Mouse (Mus musculus): ENCODE data around the gene Zswim8. TPM values are rescaled to one million over a fixed set of nuclear protein-coding genes. Genes with fewer than 3 reads are reported as not detected.

Gene Zswim8
- polyA plus RNA-seq, 1 experiment from 2014 or later = 13.6 TPM

DNA sequence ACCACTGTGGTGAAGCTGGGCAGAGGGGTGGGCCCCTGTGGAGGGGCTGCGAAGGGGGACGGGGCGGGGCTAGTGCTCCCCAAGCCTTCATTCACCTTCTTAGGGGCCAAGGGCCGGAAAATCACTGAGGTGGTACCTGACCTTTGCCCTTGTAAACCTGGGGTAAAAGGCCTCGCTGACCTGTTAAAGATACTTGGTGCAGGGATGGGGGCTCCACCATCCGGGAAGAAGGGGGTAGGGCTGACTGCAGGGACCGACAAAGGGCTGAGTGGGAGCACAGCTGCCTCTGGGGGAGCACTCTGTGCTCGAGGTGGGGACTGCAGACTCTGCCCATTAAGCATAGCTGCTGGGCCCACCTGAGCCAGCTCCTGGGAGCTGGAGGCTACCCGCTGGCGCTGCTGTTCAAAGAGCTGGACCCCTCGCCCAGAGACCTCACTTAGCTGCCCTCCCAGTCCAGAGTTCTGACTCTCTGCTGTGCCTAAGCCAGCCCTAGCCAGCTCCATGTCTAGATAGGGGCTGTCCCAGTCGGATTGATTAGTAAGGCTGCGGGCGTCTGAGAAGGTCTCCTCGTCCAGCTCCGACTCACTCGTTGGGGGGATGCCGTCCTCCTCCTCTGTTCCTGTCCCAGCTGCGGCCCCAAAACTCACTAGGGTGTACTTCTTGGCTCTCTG, 45.6 kb upstream of the Zswim8 start:
- H3K36me3 ChIP-seq (ENCODE audit: control insufficient read depth, insufficient read depth, low read length) = no peaks in the 10 kb centered on the region
- no peaks in the 10 kb centered on the region for H3K4me1 ChIP-seq (replicated peaks; ENCODE audit: control insufficient read depth, insufficient read depth)
- H3K27me3 ChIP-seq (ENCODE audit: control insufficient read depth, insufficient read depth, low read length) = no peaks in the 10 kb centered on the region
- 23% methylated on average over 19 of the region's 19 CpGs for WGBS
- peak overlapping the region; percentile 72 for H3K9ac ChIP-seq (ENCODE audit: low read length)
- TF ChIP-seq EP300 (optimal IDR thresholded peaks at IDR 0.05) (no peak), CTCF (IDR thresholded peaks at IDR 0.05; ENCODE audit: low read depth) (no peak)
- H3K4me3 ChIP-seq (ENCODE audit: low read depth, low read length) = peak overlapping the region; percentile 65
- peak; percentile 18; the same call in 1 of the 2 replicates for ATAC-seq (ENCODE audit: low FRiP score, low TSS enrichment)
- H3K9me3 ChIP-seq (ENCODE audit: control insufficient read depth, low read length) = no peaks in the 10 kb centered on the region
- H3K27ac ChIP-seq (replicated peaks) = peak overlapping the region; percentile 91
- peak overlapping the region; percentile 95 for H3K4me2 ChIP-seq (replicated peaks; ENCODE audit: low read depth)
- DNase-seq (ENCODE audit: low spot score) = no peak

DNA sequence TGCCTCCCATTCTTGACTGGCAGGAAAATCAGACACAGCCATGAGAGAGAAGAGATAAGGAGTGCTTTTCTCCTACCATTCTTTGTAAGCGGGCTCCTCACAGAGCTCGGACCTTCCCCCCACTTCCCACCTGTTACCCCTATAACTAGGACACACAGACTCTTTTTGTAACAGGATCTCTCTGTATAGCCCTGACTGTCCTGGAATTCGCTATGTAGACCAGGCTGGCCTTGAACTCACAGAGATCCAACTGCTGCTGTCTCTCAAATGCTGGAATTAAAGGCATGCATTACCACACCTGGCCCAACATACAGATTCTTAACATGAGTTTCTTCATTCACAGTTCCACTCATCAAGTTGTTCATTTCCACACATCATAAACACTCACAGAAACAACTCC, 44.6 kb upstream of the Zswim8 start:
- Histone ChIP-seq H3K4me1 (replicated peaks; ENCODE audit: control insufficient read depth, insufficient read depth) (no peaks in the 10 kb centered on the region), H3K27ac (replicated peaks) (no peak overlapping the region), H3K9ac (ENCODE audit: low read length) (no peak overlapping the region), H3K4me2 (replicated peaks; ENCODE audit: low read depth) (no peak overlapping the region), H3K36me3 (ENCODE audit: control insufficient read depth, insufficient read depth, low read length) (no peaks in the 10 kb centered on the region), H3K4me3 (ENCODE audit: low read depth, low read length) (no peak overlapping the region), H3K27me3 (ENCODE audit: control insufficient read depth, insufficient read depth, low read length) (no peaks in the 10 kb centered on the region), H3K9me3 (ENCODE audit: control insufficient read depth, low read length) (no peaks in the 10 kb centered on the region)
- no peak for TF ChIP-seq EP300 (optimal IDR thresholded peaks at IDR 0.05)
- TF ChIP-seq CTCF (IDR thresholded peaks at IDR 0.05; ENCODE audit: low read depth) = no peak
- DNase-seq (ENCODE audit: low spot score) (no peak), ATAC-seq (ENCODE audit: low FRiP score, low TSS enrichment) (no peak)
- WGBS = 88% methylated on average over 3 of the region's 3 CpGs

DNA sequence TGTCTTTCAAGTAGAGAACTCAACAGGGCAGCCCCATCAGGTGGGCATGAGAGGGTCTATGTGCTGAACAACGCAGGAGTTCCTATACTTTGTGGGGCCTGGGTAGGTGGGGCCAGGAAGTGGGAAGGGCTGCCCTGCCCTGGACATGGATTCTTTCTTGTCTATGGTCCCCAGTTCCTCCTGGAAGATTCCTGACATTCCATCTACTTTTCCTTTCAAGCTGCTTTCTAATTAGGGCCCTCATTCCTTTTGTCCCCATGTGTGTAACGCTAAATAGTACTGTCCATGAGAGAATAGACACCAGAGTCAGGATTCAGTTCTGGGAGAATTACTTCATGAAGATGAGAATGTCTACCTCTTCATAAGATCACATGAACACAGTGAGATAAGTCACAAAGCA, 43.8 kb upstream of the Zswim8 start:
- Histone ChIP-seq H3K27ac (replicated peaks) (no peak overlapping the region), H3K4me3 (ENCODE audit: low read depth, low read length) (no peak overlapping the region), H3K9me3 (ENCODE audit: control insufficient read depth, low read length) (no peaks in the 10 kb centered on the region), H3K9ac (ENCODE audit: low read length) (no peak overlapping the region), H3K27me3 (ENCODE audit: control insufficient read depth, insufficient read depth, low read length) (no peaks in the 10 kb centered on the region), H3K4me1 (replicated peaks; ENCODE audit: control insufficient read depth, insufficient read depth) (no peaks in the 10 kb centered on the region), H3K4me2 (replicated peaks; ENCODE audit: low read depth) (no peak overlapping the region), H3K36me3 (ENCODE audit: control insufficient read depth, insufficient read depth, low read length) (no peaks in the 10 kb centered on the region)
- no peak for TF ChIP-seq CTCF (IDR thresholded peaks at IDR 0.05; ENCODE audit: low read depth)
- TF ChIP-seq EP300 (optimal IDR thresholded peaks at IDR 0.05) = no peak
- ATAC-seq (ENCODE audit: low FRiP score, low TSS enrichment) (no peak), DNase-seq (ENCODE audit: low spot score) (no peak)
- WGBS = 65% methylated on average over 2 of the region's 2 CpGs

DNA sequence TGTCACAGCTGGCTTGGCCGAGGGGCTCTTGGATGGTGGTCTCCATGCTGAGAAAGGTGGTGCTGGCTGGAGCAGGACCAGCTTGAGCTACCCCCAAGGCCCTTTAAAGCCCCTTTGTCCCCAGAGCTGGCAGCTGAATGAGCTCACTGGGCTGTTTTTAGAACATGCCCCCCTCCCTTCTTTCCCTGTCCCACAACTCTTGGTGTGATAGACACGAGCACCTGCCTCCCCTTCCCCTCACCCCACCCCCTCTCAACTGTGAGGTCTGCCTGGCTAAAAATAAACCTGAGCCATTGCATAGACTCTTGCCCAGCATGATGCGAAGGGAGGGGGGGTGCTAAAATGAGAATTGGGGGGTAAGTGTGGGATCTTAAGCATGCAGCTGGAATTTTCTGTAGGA, 42.9 kb upstream of the Zswim8 start:
- no peaks in the 10 kb centered on the region for H3K27me3 ChIP-seq (ENCODE audit: control insufficient read depth, insufficient read depth, low read length)
- TF ChIP-seq EP300 (optimal IDR thresholded peaks at IDR 0.05) = no peak
- TF ChIP-seq CTCF (IDR thresholded peaks at IDR 0.05; ENCODE audit: low read depth) = no peak
- 44% methylated on average over 3 of the region's 3 CpGs for WGBS
- no peaks in the 10 kb centered on the region for H3K4me1 ChIP-seq (replicated peaks; ENCODE audit: control insufficient read depth, insufficient read depth)
- ATAC-seq (ENCODE audit: low FRiP score, low TSS enrichment) (no peak), DNase-seq (ENCODE audit: low spot score) (no peak)
- H3K27ac ChIP-seq (replicated peaks) = no peak overlapping the region
- no peak overlapping the region for H3K4me2 ChIP-seq (replicated peaks; ENCODE audit: low read depth)
- H3K4me3 ChIP-seq (ENCODE audit: low read depth, low read length) = no peak overlapping the region
- H3K9ac ChIP-seq (ENCODE audit: low read length) = no peak overlapping the region
- no peaks in the 10 kb centered on the region for H3K9me3 ChIP-seq (ENCODE audit: control insufficient read depth, low read length)
- H3K36me3 ChIP-seq (ENCODE audit: control insufficient read depth, insufficient read depth, low read length) = no peaks in the 10 kb centered on the region

DNA sequence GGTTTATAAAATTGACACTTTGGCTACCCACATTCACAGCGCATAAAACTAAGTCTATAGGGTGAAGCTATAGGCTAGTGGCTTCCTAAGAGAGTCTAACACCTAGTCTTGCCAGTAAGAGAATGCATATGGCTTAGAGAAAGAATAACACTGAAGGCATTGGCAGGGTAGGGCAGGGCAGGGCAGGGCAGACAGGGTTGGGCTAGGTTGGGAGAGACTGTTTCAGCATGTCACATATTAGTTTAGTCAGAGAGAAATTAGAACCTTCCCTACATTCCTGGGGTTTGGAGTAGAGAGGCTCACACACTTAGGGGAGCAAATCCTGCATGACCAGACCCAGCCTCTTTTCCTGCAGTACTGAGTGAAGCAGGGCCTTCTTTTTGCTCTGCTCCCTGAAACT, 39.9 kb upstream of the Zswim8 start:
- H3K27ac ChIP-seq (replicated peaks) = peak overlapping the region; percentile 75
- H3K9ac ChIP-seq (ENCODE audit: low read length) = no peak overlapping the region
- H3K27me3 ChIP-seq (ENCODE audit: control insufficient read depth, insufficient read depth, low read length) = no peaks in the 10 kb centered on the region
- no peak overlapping the region for H3K4me3 ChIP-seq (ENCODE audit: low read depth, low read length)
- no peak overlapping the region for H3K4me2 ChIP-seq (replicated peaks; ENCODE audit: low read depth)
- ATAC-seq (ENCODE audit: low FRiP score, low TSS enrichment) (peak; percentile 76), DNase-seq (ENCODE audit: low spot score) (no peak)
- 45% methylated on average over 1 of the region's 1 CpGs for whole genome bisulfite sequencing
- no peaks in the 10 kb centered on the region for H3K4me1 ChIP-seq (replicated peaks; ENCODE audit: control insufficient read depth, insufficient read depth)
- TF ChIP-seq EP300 (optimal IDR thresholded peaks at IDR 0.05) (no peak), CTCF (IDR thresholded peaks at IDR 0.05; ENCODE audit: low read depth) (no peak)
- H3K9me3 ChIP-seq (ENCODE audit: control insufficient read depth, low read length) = no peaks in the 10 kb centered on the region
- H3K36me3 ChIP-seq (ENCODE audit: control insufficient read depth, insufficient read depth, low read length) = no peaks in the 10 kb centered on the region

DNA sequence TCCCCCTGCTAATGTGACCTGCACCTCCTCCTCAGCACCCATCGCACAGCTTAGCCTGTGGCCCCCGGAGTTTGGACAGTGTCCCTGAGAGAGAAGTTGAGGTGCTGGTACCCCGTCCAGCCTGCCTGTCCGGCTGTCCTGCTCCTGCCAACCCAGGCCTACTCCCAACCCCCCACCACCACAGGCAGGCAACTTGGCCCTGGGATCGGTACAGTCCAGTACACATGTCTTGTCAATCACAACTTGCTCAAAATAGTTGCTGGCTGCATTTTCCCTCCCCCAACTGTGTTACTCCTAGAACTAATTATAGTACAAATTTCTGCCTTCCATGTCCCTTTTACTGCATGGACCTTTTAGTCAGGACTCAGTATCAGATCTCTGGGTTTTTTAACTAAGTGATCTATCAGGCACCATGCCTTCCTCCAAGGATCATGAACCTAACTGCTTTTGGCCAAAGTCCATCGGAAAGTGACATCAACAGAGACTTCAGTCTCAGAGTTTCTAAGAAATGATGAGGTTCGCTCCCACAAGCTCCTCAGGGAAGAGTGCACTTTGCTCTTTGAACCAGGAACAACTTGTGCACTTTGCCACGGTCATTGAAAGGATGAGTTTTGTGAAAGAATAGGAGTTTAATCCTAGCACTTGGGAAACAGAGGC, 39.1 kb upstream of the Zswim8 start, which contains the start of gene Synpo2l:
Gene Synpo2l (minus strand): TSS at position 201 of the 657 bp plus-strand sequence.
- TF ChIP-seq CTCF (IDR thresholded peaks at IDR 0.05; ENCODE audit: low read depth) (no peak), EP300 (optimal IDR thresholded peaks at IDR 0.05) (no peak)
- Histone ChIP-seq H3K4me3 (ENCODE audit: low read depth, low read length) (no peak within 1 kb of the TSS), H3K9ac (ENCODE audit: low read length) (no peak within 1 kb of the TSS), H3K4me1 (replicated peaks; ENCODE audit: control insufficient read depth, insufficient read depth) (no peaks in the 10 kb centered on the region), H3K9me3 (ENCODE audit: control insufficient read depth, low read length) (no peaks in the 10 kb centered on the region), H3K36me3 (ENCODE audit: control insufficient read depth, insufficient read depth, low read length) (no peaks in the 10 kb centered on the region), H3K4me2 (replicated peaks; ENCODE audit: low read depth) (no peak within 1 kb of the TSS), H3K27ac (replicated peaks) (peak within 1 kb of the TSS; percentile 75), H3K27me3 (ENCODE audit: control insufficient read depth, insufficient read depth, low read length) (no peaks in the 10 kb centered on the region)
- WGBS = 76% methylated on average over 8 of the region's 8 CpGs
- ATAC-seq (ENCODE audit: low FRiP score, low TSS enrichment) = no peak
- DNase-seq (ENCODE audit: low spot score) = no peak
